Mouse (Mus musculus) thymus, postnatal 25 days (tissue): ENCODE results near the gene Siah3.

Experiments
- DNase-seq: peaks from one replicate; pipeline ENCODE4 v3.0.0; 2022

Siah3 gene

GRCm38 (mm10) chr14:75468941-75469340, 13.2 kb downstream of the Siah3 start:
- DNase-seq: no peak

DNA sequence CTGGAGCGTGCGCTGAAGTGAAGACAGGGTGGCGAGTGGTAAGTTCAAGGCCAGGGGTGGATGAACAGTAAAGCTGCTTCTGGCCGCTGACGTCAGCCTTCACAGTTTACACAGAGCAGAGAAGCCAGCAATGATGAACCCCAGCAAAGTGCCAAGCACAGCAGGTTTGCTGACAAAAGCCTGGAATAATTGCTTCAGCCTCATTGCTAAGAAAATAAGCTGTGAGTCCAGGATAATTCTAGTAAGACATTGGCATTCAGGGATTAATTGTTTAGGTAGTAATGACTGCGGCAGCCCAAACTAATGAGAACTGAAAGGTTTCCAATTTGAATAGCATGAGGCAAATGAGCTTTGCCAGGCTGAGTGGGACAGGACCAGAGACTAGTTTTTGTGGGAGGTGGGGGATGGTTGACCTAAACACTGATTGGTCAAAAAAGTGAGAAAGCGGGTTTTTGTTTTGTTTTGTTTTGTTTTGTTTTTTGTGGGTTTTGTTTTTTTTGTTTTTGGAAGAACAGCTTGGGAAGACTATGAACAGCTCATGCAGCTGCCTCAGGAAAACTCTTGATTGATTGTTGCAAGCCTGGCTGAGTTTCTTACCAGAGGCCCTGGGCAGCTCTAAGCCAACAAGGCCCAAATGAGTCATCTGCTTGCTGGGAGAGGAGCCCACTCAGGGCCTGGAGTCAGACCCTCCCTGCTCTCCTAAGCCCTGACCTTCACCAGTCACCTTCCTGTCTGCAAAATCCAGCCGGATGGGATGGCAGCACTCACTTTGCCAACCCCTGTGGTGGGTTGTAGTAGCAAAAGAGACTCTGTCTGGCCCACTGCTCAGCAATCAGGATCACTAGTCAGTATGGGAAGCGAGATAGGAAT, 17.5 kb downstream of the Siah3 start:
- DNase-seq: no peak

DNA sequence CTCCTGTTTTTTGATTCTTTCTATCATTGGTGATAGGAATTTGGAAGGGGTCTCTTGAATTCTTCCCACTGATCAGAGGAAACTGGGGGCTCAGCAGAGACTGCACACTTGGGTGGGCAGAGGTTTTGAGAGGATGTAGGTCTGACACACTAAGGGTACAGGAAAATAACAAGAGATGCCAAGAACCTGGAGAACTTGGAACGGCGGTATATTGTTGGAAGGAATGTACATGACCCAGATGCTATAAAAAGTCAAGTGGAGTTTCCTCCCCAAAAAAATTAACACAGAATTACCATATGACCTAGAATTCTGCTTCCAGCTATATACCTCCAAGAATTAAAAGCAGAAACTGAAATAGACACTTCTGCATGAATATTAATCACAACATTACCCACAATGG, 20.1 kb downstream of the Siah3 start:
- no peak for DNase-seq

GRCm38 (mm10) chr14:75482231-75483175, 26.7 kb downstream of the Siah3 start:
- DNase-seq: no peak

GRCm38 (mm10) chr14:75483176-75483546, 27.4 kb downstream of the Siah3 start:
- no peak for DNase-seq

GRCm38 (mm10) chr14:75487932-75488331, 32.1 kb downstream of the Siah3 start:
- no peak for DNase-seq

GRCm38 (mm10) chr14:75493555-75494194, 37.9 kb downstream of the Siah3 start:
- DNase-seq: no peak

GRCm38 (mm10) chr14:75494926-75495325, 39.1 kb downstream of the Siah3 start:
- no peak for DNase-seq

DNA sequence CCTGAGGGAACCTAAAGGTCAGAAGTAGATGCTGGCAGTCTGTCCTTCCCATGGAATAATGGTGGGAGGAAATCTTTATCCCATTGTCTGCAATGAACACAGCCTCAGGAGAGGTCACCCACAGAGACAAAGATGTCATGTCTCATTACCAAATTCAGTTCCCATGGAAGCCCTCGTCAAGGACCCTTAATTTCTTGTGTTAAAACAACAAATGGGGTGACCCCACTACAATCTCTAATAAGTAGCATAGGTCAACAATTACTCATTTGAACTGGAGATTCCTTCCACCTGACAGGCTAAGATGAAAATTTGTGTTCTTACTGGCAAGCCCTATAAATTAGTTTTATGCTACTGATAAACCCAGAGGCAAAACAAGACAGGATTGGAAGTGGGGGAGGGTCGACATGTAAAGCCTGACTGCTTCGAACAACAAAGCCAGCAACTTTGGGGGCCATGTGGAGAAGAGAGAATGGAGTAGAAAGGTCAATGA, 45.8 kb downstream of the Siah3 start:
- DNase-seq: no peak

DNA sequence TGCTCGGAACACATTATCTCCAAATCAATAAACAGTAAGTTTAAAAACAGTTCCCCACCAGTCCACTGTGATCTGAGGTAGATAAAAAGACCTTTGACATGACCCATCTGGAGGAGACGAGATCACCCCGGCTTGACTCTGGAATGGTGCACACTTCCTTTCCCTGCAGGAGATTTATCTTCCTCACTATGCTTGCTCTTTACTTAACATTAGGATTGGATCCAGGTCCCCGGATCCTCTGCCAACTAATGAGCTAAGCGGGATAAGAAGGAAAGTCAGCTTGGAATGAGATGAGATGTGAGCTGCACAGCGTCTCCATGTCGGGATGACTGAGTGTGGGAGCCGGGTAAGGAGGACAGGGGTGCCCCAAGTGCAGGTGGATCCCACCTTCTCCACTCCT, 46.7 kb downstream of the Siah3 start:
- no peak for DNase-seq

DNA sequence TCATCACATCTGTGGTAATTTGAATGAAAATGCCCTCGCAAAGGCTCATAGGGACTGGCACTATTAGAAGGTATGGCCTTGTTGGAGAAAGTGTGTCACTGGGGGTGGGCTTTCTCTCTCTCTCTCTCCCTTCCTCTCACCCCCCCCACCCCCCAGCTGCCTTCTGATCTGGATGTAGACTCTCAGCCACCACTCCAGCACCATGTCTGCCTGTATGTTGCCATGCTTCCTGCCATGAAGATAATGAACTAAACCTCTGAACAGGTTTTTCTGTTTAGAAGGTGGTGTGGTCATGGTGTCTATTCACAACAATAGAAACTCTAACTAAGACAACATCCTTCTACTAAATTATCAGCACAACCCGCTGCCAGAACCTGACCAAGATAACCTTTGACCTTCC, 48.5 kb downstream of the Siah3 start:
- DNase-seq: no peak

DNA sequence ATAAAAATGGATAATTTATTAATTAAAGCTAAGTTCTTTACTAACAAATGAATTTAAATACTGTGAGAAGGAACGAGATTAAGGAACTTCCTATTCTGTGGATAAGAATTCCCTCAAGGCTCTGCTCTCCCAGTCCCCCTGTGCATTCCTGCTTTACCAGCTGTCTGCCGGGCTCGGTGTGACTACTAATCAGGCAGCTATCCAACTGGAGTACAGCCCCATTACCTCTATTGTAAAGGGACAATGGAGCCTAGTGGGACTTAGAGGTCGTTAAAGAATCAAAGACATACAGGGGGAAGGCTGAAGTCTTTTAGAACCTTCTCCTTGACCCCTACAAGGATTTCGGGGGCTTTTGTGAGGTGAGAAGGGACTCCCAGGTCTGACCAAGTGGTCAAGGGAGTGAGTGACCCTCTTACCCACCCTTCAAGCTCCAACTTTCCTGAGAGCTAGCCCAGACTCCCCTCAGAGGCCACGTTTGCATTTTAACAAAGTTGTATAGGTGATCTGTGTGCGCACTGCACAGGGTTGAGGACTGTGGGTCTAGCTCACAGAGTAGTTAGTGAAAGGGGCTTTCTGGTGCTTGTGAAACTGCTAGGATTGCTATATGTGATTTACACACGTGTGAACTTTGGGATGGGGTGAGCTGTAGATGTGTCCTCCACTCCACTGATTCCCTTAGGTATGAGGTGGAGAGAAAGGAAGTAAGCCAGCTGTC, 49.5 kb downstream of the Siah3 start:
- DNase-seq: no peak

DNA sequence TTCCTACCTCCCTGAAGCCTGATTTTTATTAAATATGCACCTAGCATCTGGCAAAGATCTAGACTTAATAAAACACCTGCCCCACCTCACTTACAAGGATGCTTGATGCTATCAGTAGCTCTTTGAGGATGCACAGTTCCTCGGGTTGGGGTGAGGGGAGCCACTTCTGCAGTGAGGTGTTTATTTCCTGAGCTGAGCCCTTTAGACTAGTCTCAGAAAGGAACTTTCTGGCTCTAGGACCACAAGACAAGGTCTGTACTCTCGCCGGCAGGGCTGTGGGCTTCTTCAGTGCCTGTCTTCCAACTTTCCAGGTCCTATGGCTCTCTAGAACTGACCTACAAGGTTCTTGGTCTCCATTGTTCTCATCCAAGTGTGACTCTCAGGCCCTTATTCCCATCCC, 50.5 kb downstream of the Siah3 start:
- DNase-seq: peak; percentile 9

DNA sequence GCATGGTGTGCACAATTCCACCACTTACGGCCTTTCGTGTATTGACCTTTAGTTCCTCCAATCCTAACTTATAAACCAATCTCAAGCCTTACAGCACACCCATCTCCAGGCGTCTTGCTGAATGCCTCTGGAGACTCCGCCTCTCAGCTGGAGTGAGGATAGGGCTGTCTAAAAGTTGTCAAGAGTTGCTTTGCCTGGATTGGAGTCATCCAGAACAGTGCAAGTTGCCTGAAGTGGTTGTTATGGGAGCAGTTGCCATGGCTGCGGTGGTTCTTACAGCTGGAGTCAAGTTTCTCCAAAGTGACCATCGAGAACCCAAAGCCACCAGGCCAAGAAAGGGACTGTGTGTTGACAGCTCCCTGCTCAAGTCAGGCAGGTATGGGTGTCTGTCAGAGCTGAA, 54.3 kb downstream of the Siah3 start:
- DNase-seq: no peak

- DNase-seq: no peak
These were observed 57.2 kb downstream of the Siah3 start for GRCm38 (mm10) chr14:75512946-75513345.

- no peak for DNase-seq
These were observed 60.4 kb downstream of the Siah3 start for GRCm38 (mm10) chr14:75516161-75516560.

GRCm38 (mm10) chr14:75516917-75517595, 61.3 kb downstream of the Siah3 start:
- no peak for DNase-seq

- no peak for DNase-seq
These were observed 62.6 kb downstream of the Siah3 start for GRCm38 (mm10) chr14:75518196-75518887.

- no peak for DNase-seq
These were observed 63.1 kb downstream of the Siah3 start for GRCm38 (mm10) chr14:75518899-75519298.

DNA sequence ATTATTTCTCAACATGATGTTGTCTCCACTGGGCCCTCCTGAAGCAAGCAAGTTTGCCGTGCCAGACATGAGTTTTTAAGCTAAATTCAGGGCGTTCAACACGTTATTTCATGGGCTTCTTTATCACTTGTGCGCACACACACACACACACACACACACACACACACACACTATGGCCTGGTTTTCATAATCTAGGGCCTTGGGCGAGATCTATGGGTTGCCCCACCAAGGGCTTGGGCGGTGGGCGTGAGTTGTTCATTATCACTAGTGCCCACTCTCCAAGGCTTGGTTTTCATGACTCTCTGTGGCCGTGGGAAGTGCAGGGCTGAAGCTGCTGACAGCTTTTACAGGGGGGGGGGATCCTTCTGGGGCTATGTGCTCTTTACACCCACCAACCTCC, 63.9 kb downstream of the Siah3 start:
- no peak for DNase-seq

GRCm38 (mm10) chr14:75524648-75525047, 68.9 kb downstream of the Siah3 start:
- no peak for DNase-seq
